Mouse (Mus musculus) cortical plate, adult 2 months (tissue): ENCODE data around the gene H2al2a. TPM values are rescaled to one million over a fixed set of nuclear protein-coding genes. Genes with fewer than 3 reads are reported as not detected.

ENCODE experiments used
- H3K27ac ChIP-seq: fragments of 200-500 bp; 2 replicates; pipeline ENCODE4 v1.5.1; 2012; ENCODE audit warnings: low read length, control low read depth, inconsistent platforms; ENCODE audit not compliant: insufficient read depth
- H3K4me1 ChIP-seq: fragments of 200-500 bp; 2 replicates; pipeline ENCODE4 v1.6.1; 2011; ENCODE audit warnings: low read length; ENCODE audit not compliant: control insufficient read depth, insufficient read depth
- H3K4me3 ChIP-seq: fragments of 200-500 bp; 2 replicates; pipeline ENCODE4 v1.5.1; 2011; ENCODE audit warnings: mild to moderate bottlenecking, low read length, control low read depth; ENCODE audit not compliant: insufficient read depth
- CTCF ChIP-seq: fragments of 200-500 bp; IDR thresholded peaks from 2 replicates; pipeline ENCODE4 v1.5.1; 2011; ENCODE audit warnings: mild to moderate bottlenecking, control low read depth, low read length; ENCODE audit not compliant: insufficient read depth; ENCODE audit errors: extremely low read depth
- POLR2A ChIP-seq: fragments of 200-500 bp; IDR thresholded peaks from 2 replicates; pipeline ENCODE4 v1.6.1; 2011; ENCODE audit warnings: mild to moderate bottlenecking, low read length, control low read depth; ENCODE audit not compliant: insufficient read depth; ENCODE audit errors: extremely low read depth
- polyA plus RNA-seq: library from polyadenylated mRNA; depleted of rRNA; stranded (reverse); fragments of >200 nt; gene quantifications from 2 replicates; pipeline ENCODE4 v1.2.3, GENCODE M21; 2012; rRNA removed

H2al2a gene
- 0.32 TPM in 1 of 2 replicates, not detected in the other for polyA plus RNA-seq

- no peaks in the 10 kb centered on the region for H3K4me1 ChIP-seq
- H3K4me3 ChIP-seq = no peak within 1 kb of the TSS
- no peak for TF ChIP-seq CTCF
- TF ChIP-seq POLR2A = no peak
- no peak within 1 kb of the TSS for H3K27ac ChIP-seq
These were observed at the start of gene H2al2a for GRCm38 (mm10) chr2:17996858-17997257. H2al2a (minus strand) TSS chr2:17996958.

DNA sequence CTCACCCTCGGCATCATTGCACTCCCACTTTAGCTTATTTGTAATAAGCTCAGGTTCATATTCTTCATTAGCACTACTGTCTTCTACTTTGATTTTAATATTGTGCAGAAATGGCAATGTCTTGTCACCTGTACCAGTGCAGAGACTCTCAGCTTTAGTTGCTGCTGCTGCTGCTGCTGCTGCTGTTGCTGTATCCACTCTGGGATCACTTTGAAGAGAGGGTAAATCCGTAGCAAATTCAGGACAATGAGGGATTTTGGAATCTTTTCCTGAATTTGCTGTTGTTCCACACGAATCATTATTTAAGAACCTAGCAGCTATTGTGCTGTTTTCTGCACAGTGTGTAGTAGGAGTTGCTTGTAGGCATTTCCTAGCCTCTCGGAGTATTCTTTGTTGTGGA, 49.4 kb upstream of the H2al2a start:
- Histone ChIP-seq H3K27ac (0 out of 2 replicates have a peak overlapping the region, but pooled peaks have one; percentile 98), H3K4me3 (peak overlapping the region; percentile 87), H3K4me1 (no peaks in the 10 kb centered on the region; the same call in 1 of the 2 replicates)
- no peak for TF ChIP-seq CTCF
- no peak for TF ChIP-seq POLR2A

DNA sequence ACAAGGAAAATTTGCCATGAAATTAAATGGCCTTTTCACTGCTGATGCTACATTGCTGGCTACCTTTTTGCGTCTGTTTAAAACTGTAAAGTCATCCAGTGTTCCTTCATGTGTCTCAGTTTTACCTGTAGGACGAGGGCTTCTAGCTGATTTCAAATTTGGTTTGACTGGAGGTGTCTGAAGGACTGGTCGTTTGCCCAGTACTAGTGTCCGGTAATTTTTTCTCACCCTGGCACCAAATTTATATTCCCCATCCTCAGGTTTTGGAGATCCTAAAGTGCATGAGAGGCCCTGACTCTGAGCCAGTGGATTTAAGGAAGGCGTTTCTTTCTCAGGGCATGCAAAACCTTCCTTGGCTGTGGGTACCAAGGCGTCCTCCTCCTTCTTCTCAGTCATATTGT, 49.0 kb upstream of the H2al2a start:
- TF ChIP-seq POLR2A (no peak), CTCF (no peak)
- Histone ChIP-seq H3K27ac (no peak overlapping the region), H3K4me1 (no peaks in the 10 kb centered on the region; the same call in 1 of the 2 replicates), H3K4me3 (peak overlapping the region; percentile 87; the same call in 1 of the 2 replicates)

DNA sequence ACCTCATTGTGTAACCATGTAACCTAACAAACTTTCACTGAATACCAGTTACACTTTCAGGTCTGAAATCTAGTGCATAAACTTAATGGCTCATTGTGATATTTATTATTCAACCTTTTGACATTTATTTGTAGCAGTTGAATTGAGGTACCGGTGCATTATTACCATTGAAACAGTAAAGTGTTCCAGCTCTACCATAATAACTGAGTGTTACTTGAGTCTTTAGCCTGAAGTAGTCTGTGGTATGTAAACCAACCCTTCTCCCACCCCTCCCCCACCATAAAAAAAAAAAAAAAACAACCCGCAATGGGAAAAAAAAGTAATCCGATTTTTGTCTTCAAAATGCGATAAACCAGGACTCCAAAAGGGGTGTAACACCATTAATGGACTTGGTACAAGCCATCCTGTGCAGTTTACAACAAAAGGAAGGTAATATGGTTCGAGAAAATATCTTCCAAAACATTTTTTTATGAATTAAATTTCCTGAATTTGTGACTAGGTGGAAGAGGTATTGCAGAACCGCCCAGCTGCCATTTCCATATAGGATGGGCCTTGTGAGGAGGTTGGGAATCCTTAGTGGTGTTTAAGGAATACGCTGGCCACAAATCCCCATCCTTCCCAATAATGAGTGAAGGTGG, 48.5 kb upstream of the H2al2a start:
- Histone ChIP-seq H3K27ac (no peak overlapping the region), H3K4me3 (peak overlapping the region; percentile 87; the same call in 1 of the 2 replicates), H3K4me1 (no peaks in the 10 kb centered on the region; the same call in 1 of the 2 replicates)
- TF ChIP-seq POLR2A (no peak), CTCF (no peak)

DNA sequence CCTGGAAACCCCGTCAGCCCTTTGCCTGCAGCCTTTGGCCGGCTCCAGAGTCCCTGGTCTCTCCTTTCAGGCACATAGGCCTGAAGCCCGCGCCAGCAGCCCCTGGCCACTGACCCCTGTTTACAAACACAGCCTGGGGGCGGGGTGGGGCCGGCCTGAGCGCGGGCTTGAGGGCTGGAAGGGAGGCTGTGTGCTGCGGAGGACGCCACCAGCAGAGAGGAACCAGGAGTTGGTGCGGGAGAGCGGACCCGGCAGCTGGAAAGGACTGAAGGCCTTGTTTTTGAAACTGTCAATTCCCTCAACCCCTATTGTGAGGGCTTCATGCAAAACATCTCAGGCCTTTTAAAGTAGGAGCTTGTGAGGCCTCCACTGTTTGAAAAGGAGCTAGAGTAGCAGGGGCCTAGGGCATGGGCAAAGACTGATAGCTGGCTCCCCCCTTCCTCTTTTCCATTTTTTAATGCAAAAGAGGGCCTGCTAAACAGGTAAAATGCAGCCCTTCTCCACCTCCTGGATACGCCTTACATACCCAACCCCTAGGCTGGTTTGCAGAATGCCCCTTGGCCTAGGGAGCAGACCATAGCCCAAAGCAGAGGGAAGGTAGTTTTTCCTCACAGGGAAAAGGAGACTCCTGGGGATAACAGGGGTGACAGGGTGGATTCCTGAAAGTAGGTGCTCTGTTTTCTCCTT, 44.6 kb upstream of the H2al2a start:
- no peak for TF ChIP-seq CTCF
- TF ChIP-seq POLR2A = no peak
- H3K27ac ChIP-seq = no peak overlapping the region

GRCm38 (mm10) chr2:18040347-18041160, 43.8 kb upstream of the H2al2a start:
- H3K4me3 ChIP-seq = no peak overlapping the region
- TF ChIP-seq CTCF = no peak
- no peak for TF ChIP-seq POLR2A
- H3K27ac ChIP-seq = no peak overlapping the region
- no peaks in the 10 kb centered on the region for H3K4me1 ChIP-seq

More for the DNA sequence above, 44.6 kb upstream of the H2al2a start:
- no peak overlapping the region for H3K4me3 ChIP-seq
- no peaks in the 10 kb centered on the region; the same call in 1 of the 2 replicates for H3K4me1 ChIP-seq

GRCm38 (mm10) chr2:18039566-18040290, 43.0 kb upstream of the H2al2a start:
- H3K4me3 ChIP-seq = no peak overlapping the region
- no peak for TF ChIP-seq CTCF
- no peak for TF ChIP-seq POLR2A
- H3K4me1 ChIP-seq = no peaks in the 10 kb centered on the region
- H3K27ac ChIP-seq = no peak overlapping the region

DNA sequence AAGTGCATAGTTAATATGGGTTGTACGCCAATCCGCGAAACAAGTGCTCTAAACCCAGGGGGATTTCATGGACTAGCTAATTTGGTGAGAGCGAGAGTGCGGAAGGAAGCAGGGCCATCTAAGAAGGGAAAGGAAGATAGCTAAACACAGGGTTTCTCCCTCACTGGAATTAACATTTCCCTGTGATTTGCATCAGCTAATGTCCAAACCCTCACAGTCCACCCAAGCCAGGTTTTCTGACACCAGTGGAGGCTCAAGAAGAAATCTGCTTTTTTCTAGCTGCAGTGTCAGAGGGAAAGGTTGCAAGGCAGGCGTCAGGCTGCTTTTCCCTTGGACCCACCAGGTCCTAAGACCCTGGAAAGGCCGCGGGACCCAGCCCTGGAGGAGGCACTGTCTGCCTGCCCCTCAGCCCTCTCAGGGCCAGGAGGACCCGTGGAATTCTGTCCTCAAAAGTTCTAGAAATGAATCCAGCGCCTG, 42.2 kb upstream of the H2al2a start:
- H3K4me1 ChIP-seq = no peaks in the 10 kb centered on the region
- no peak overlapping the region for H3K27ac ChIP-seq
- no peak overlapping the region for H3K4me3 ChIP-seq
- no peak for TF ChIP-seq POLR2A
- TF ChIP-seq CTCF = no peak

DNA sequence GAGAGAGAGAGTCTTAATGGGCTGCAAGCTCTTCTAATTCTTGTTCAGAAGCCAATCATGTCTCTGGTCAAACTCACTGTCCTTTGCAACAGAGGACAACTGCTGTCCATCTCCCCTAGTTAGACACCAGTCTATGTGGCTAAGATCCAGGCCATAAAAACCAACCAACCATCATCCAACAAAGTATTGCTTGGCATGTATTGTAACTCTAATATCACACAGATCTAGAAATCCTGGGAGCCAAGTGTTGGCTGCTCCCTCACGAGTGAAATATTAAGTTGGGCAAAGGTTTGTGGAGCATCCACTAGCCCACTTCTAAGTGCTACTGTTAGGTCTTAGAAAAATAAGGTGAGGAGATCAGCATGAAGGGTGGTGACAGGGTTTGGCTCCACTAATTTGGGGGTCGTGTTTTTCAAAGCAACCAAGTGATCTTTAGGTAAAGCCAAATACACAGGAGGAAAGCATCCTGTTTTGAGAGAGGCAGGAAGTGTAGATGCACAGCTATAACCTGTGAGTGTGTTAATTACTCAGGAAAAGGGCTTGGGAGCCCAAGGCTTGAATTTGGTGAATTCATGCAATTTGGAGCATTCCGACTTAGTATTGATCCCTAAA, 41.5 kb upstream of the H2al2a start:
- Histone ChIP-seq H3K4me3 (no peak overlapping the region), H3K27ac (no peak overlapping the region), H3K4me1 (no peaks in the 10 kb centered on the region)
- no peak for TF ChIP-seq POLR2A
- no peak for TF ChIP-seq CTCF
